Mouse (Mus musculus): ENCODE measurements around the gene Rps6kl1. TPM values are rescaled to one million over a fixed set of nuclear protein-coding genes. Genes with fewer than 3 reads are reported as not detected.

The Rps6kl1 gene
- polyA plus RNA-seq (2012; fragmentation: generic; extraction: Trizol): under 1 TPM; 0.34 to 0.35 TPM

GRCm38 (mm10) chr12:85151002-85151774 lies at the start of gene Rps6kl1:
Gene Rps6kl1 (minus strand): TSS chr12:85151264.

GRCm38 (mm10) chr12:85177740-85178239 lies 26.7 kb upstream of the Rps6kl1 start, which contains the start of gene Pgf:
Gene Pgf (minus strand): TSS chr12:85177790.

GRCm38 (mm10) chr12:85110698-85111592 lies 40.1 kb downstream of the Rps6kl1 start, which contains the start of the genes Prox2 and Dlst:
Gene Prox2 (minus strand): TSS chr12:85110759.
Gene Dlst (plus strand): TSS chr12:85110833.

Other genes starting within 250 kb of the Rps6kl1 start
- gene Fcf1, start 180.4 kb downstream of the Rps6kl1 start, polyA plus RNA-seq (2012; fragmentation: generic; extraction: Trizol): 10 to 100 TPM; 23.3 to 75.7 TPM
- 1 to 10 TPM in 1 of 2 experiments, under 1 TPM in 1; 0.55 to 6.9 TPM for gene Arel1, start 180.4 kb downstream of the Rps6kl1 start, polyA plus RNA-seq (2012; fragmentation: generic; extraction: Trizol)
- 10 to 100 TPM in 1 of 2 experiments, 1 to 10 TPM in 1; 3.3 to 19.4 TPM for gene Ylpm1, start 154.9 kb downstream of the Rps6kl1 start, polyA plus RNA-seq (2012; fragmentation: generic; extraction: Trizol)
- 1 to 10 TPM in 1 of 2 experiments, under 1 TPM in 1; 0.89 to 4.6 TPM for gene Prox2, start 40.5 kb downstream of the Rps6kl1 start, polyA plus RNA-seq (2012; fragmentation: generic; extraction: Trizol)
- 10 to 100 TPM; 61.0 to 80.1 TPM for gene Dlst, start 40.4 kb downstream of the Rps6kl1 start, polyA plus RNA-seq (2012; fragmentation: generic; extraction: Trizol)
- gene Pgf, start 26.5 kb upstream of the Rps6kl1 start, polyA plus RNA-seq (2012; fragmentation: generic; extraction: Trizol): 1 to 10 TPM; 4.1 to 5.0 TPM
- gene Eif2b2, start 68.2 kb upstream of the Rps6kl1 start, polyA plus RNA-seq (2012; fragmentation: generic; extraction: Trizol): 100 to 1,000 TPM; 127 to 237 TPM
- 1 to 10 TPM in 1 of 2 experiments, under 1 TPM in 1; 0.25 to 1.5 TPM for gene Mlh3, start 119.3 kb upstream of the Rps6kl1 start, polyA plus RNA-seq (2012; fragmentation: generic; extraction: Trizol)
- 10 to 100 TPM in 1 of 2 experiments, 1 to 10 TPM in 1; 4.6 to 40.7 TPM for gene Acyp1, start 137.2 kb upstream of the Rps6kl1 start, polyA plus RNA-seq (2012; fragmentation: generic; extraction: Trizol)
- gene Zc2hc1c, start 137.3 kb upstream of the Rps6kl1 start, polyA plus RNA-seq (2012; fragmentation: generic; extraction: Trizol): 1 to 10 TPM in 1 of 2 experiments, under 1 TPM in 1; 0.71 to 1.7 TPM
- gene Nek9, start 188.1 kb upstream of the Rps6kl1 start, polyA plus RNA-seq (2012; fragmentation: generic; extraction: Trizol): 10 to 100 TPM in 1 of 2 experiments, 1 to 10 TPM in 1; 3.6 to 43.4 TPM
- gene Tmed10, start 223.6 kb upstream of the Rps6kl1 start, polyA plus RNA-seq (2012; fragmentation: generic; extraction: Trizol): 100 to 1,000 TPM in 1 of 2 experiments, 10 to 100 TPM in 1; 79.7 to 163 TPM